Mouse (Mus musculus) testis, postnatal 10 days (tissue): ENCODE data around the gene Crp.

Experiments
- DNase-seq: peaks from one replicate; pipeline ENCODE4 v3.0.0; 2021; ENCODE audit warnings: low spot score

Crp gene

GRCm38 (mm10) chr1:172697844-172698243 is at the start of gene Crp:
Gene Crp, plus strand, starts transcription at chr1:172698055.
- no peak for DNase-seq

- DNase-seq = no peak
Observed at GRCm38 (mm10) chr1:172649396-172649795, 48.5 kb upstream of the Crp start.

GRCm38 (mm10) chr1:172650519-172651287 is 47.2 kb upstream of the Crp start:
- no peak for DNase-seq

- DNase-seq = no peak
Observed at GRCm38 (mm10) chr1:172651288-172651987, 46.4 kb upstream of the Crp start.

GRCm38 (mm10) chr1:172652040-172652662 is 45.7 kb upstream of the Crp start:
- no peak for DNase-seq

GRCm38 (mm10) chr1:172653900-172654299 is 44.0 kb upstream of the Crp start:
- DNase-seq = no peak

- DNase-seq = no peak
Observed at GRCm38 (mm10) chr1:172657266-172657665, 40.6 kb upstream of the Crp start.

- no peak for DNase-seq
Observed at GRCm38 (mm10) chr1:172659688-172660087, 38.2 kb upstream of the Crp start.

- DNase-seq = no peak
Observed at GRCm38 (mm10) chr1:172665457-172665856, 32.4 kb upstream of the Crp start.

GRCm38 (mm10) chr1:172667597-172667996 is 30.3 kb upstream of the Crp start:
- DNase-seq = no peak

- DNase-seq = no peak
Observed at GRCm38 (mm10) chr1:172670716-172671115, 27.1 kb upstream of the Crp start.

- DNase-seq = no peak
Observed at GRCm38 (mm10) chr1:172680742-172681141, 17.1 kb upstream of the Crp start.

GRCm38 (mm10) chr1:172683551-172683950 is 14.3 kb upstream of the Crp start:
- DNase-seq = no peak

- DNase-seq = no peak
Observed at GRCm38 (mm10) chr1:172683957-172684356, 13.9 kb upstream of the Crp start.

GRCm38 (mm10) chr1:172685178-172685577 is 12.7 kb upstream of the Crp start:
- DNase-seq = no peak

GRCm38 (mm10) chr1:172697422-172697821 is 433 bp upstream of the Crp start:
- no peak for DNase-seq

GRCm38 (mm10) chr1:172700814-172701213 is 3.0 kb downstream of the Crp start:
- DNase-seq = no peak

GRCm38 (mm10) chr1:172701381-172701780 is 3.5 kb downstream of the Crp start:
- DNase-seq = no peak

- DNase-seq = no peak
Observed at GRCm38 (mm10) chr1:172701901-172702300, 4.0 kb downstream of the Crp start.

- no peak for DNase-seq
Observed at GRCm38 (mm10) chr1:172704769-172705168, 6.9 kb downstream of the Crp start.

GRCm38 (mm10) chr1:172706243-172706642 is 8.4 kb downstream of the Crp start:
- DNase-seq = no peak

- no peak for DNase-seq
Observed at GRCm38 (mm10) chr1:172709788-172710350, 12.0 kb downstream of the Crp start.

- DNase-seq = no peak
Observed at GRCm38 (mm10) chr1:172711396-172711795, 13.5 kb downstream of the Crp start.
